ENCODE assay signal across 8 mouse cellular contexts in genomic region chr16:17508546-17509239, GRCm38 (mm10). TPM values are rescaled to one million over a fixed set of nuclear protein-coding genes. Genes with fewer than 3 reads are reported as not detected.
DNase-seq lines count a peak whose midpoint lies in the region; ATAC-seq and TF ChIP-seq lines count a peak whose summit lies in the region.

TSS of gene Lztr1 (plus strand) at chr16:17508688.

- peak; percentile 79 for DNase-seq in MEL-GATA-1-ER (ENCODE audit: extremely low read depth, low read depth)
- DNase-seq in cerebellum, adult 8-10 months = peak; percentile 89
- peak; percentile 92 for DNase-seq in hindbrain, embryonic 10.5 days (ENCODE audit: low spot score)
- peak; percentile 90 for DNase-seq in layer of hippocampus, adult 9-11 months
- DNase-seq in lung, postnatal 0 days (ENCODE audit: low spot score) = peak; percentile 94
- peak; percentile 81 for DNase-seq in ovary, postnatal 14 days (ENCODE audit: low spot score)
- peak; percentile 89 for DNase-seq in thymus, postnatal 14 days

- H3K9ac ChIP-seq in lung, postnatal 0 days (replicated peaks; ENCODE audit: low read depth) = peak within 1 kb of the TSS; percentile 64

- peak; percentile 25 for TF ChIP-seq CTCF in lung, postnatal 0 days (IDR thresholded peaks at IDR 0.05)

- peak within 1 kb of the TSS; percentile 96 for H3K27ac ChIP-seq in hindbrain, embryonic 10.5 days
- peak within 1 kb of the TSS; percentile 76 for H3K27ac ChIP-seq in lung, postnatal 0 days (ENCODE audit: low read length)

- under 1% methylated on average over 50 of the region's 50 CpGs for WGBS in hindbrain, embryonic 10.5 days
- under 1% methylated on average over 50 of the region's 50 CpGs for WGBS in lung, postnatal 0 days

- TF ChIP-seq EP300 in lung, postnatal 0 days (IDR thresholded peaks at IDR 0.05) = no peak

- no peaks in the 10 kb centered on the region for H3K9me3 ChIP-seq in hindbrain, embryonic 10.5 days
- no peaks in the 10 kb centered on the region for H3K9me3 ChIP-seq in lung, postnatal 0 days (ENCODE audit: low read length)

- no peaks in the 10 kb centered on the region for H3K27me3 ChIP-seq in hindbrain, embryonic 10.5 days (ENCODE audit: insufficient read depth, poor library complexity, severe bottlenecking)
- H3K27me3 ChIP-seq in lung, postnatal 0 days (replicated peaks; ENCODE audit: insufficient read depth, low read length) = no peaks in the 10 kb centered on the region

- peak within 1 kb of the TSS; percentile 70 for H3K4me2 ChIP-seq in lung, postnatal 0 days (replicated peaks; ENCODE audit: low read depth, low read length)

- H3K4me3 ChIP-seq in hindbrain, embryonic 10.5 days = peak within 1 kb of the TSS; percentile 78
- peak within 1 kb of the TSS; percentile 73 for H3K4me3 ChIP-seq in lung, postnatal 0 days (ENCODE audit: low read depth, low read length)

- peaks cover 25% of the 10 kb centered on the region for H3K36me3 ChIP-seq in hindbrain, embryonic 10.5 days
- peaks cover 13% of the 10 kb centered on the region; the same call in 1 of the 2 replicates for H3K36me3 ChIP-seq in lung, postnatal 0 days (ENCODE audit: insufficient read depth, low read length)

- peak; percentile 89 for ATAC-seq in frontal cortex, adult (ENCODE audit: low TSS enrichment)
- peak; percentile 95 for ATAC-seq in lung, postnatal 0 days

- peaks cover 14% of the 10 kb centered on the region for H3K4me1 ChIP-seq in hindbrain, embryonic 10.5 days (replicated peaks)
- H3K4me1 ChIP-seq in lung, postnatal 0 days (ENCODE audit: insufficient read depth, low read depth, low read length) = peaks cover 10% of the 10 kb centered on the region; the same call in 1 of the 2 replicates

RNA-seq across cellular contexts. Expression of gene Lztr1, which starts in this region (rescaled TPM):
- 91.1 and 105 TPM in 2 replicates for polyA plus RNA-seq in hindbrain, embryonic 10.5 days (2016; fragmentation: Nextera tagmentation; extraction: Ambion mirVana)
- polyA plus RNA-seq in lung, postnatal 0 days (2015; fragmentation: Nextera tagmentation; extraction: Ambion mirVana) = 63.3 and 64.7 TPM in 2 replicates

Comparison
In these comparisons a context has a peak if more than half of its experiments do, and no peak if none do; other contexts are left out.
1. Peak in every context shown above with its lines: DNase-seq, ATAC-seq, H3K4me3 ChIP-seq and H3K27ac ChIP-seq.